Mouse (Mus musculus): ENCODE data around the gene Jmjd1c.

Gene Jmjd1c

DNA sequence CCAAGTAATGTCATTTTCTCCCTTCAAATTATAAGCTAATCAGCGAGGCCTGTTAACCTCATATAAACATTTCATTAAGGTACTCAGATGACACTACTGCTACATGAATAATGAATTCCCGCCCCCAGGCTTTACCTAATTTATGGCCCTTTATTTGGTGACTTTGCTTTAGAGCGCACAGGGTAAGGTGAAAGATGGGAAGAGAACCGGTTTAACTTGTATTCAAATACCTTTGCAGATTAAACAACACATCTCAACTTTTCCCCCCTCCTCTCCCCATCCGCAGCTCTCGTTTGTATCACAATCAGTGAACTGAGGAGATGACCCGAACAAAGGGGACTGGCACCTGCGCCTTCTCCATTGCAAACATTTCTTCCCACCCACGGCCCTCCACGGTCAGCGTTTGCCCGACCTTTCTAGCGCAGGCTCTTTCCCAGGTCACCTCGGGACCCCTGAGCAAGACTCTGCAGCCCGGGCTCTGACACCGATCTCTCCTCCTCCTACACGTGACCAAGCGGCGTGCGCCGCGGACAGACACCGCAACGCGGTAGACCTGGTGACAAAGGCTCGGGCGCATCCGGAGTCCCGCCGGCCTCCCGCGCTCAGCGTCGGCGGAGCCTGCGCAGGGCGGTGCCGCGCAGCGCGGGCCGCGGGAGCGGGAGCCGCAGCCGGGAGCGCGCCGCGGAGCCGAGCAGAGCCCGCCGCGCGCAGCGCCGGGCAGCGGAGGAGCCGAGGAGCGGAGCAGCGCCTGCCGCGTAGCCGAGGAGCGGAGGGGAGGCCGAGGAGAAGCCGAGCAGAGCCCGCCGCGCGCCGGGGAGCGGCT is at the start of gene Jmjd1c:
Gene Jmjd1c (plus strand): TSS at position 328 of the 823 bp plus-strand sequence.
- no peak; the same call in 1 of the 2 replicates for TF ChIP-seq GATA4 (IDR thresholded peaks at IDR 0.05; ENCODE audit: insufficient replicate concordance, low read length)

DNA sequence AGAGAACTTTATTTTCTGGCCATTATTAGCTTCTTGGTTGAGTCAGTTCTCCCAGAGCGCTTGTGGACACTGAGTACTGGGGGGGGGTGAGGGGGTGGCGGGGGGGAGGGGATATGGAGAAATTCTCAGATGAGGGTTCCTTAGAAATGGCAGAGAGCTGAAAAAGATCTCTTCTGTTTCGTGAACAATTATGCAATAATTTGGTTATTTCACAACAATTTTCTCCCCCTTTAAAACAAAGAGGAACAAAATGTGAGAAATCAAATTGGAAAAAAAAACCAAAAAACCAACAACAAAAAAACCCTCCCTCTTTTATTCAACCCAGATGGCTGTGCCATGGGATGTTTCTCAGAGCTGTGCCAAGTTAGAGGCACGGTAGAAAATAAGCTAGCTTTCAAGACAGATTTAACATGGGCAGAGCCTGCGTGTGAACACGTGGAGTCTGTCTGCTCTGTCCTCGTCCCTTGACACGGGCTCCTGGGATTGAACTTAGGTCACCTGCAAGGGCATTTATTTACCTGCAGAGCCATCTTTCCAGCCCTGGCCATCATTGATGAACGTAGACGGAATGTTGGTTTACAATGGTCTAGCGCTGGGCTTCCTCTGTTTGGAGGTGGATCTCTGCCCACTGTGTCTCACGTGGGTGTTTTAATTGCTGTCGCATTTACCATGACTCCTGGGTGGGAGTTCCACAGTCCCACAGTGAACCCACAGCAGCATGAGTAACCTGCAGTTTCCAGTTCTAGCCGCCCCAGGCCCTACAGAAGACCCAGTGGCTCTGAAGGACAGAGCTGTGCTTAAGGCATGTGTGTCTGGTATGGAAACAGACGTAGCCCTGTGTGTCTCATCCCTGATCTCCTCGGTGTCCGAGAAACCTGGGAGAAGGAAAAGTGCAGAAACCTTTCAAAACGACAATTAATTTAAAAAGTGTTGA is 47.9 kb upstream of the Jmjd1c start:
- TF ChIP-seq GATA4 (IDR thresholded peaks at IDR 0.05; ENCODE audit: insufficient replicate concordance, low read length) = no peak

DNA sequence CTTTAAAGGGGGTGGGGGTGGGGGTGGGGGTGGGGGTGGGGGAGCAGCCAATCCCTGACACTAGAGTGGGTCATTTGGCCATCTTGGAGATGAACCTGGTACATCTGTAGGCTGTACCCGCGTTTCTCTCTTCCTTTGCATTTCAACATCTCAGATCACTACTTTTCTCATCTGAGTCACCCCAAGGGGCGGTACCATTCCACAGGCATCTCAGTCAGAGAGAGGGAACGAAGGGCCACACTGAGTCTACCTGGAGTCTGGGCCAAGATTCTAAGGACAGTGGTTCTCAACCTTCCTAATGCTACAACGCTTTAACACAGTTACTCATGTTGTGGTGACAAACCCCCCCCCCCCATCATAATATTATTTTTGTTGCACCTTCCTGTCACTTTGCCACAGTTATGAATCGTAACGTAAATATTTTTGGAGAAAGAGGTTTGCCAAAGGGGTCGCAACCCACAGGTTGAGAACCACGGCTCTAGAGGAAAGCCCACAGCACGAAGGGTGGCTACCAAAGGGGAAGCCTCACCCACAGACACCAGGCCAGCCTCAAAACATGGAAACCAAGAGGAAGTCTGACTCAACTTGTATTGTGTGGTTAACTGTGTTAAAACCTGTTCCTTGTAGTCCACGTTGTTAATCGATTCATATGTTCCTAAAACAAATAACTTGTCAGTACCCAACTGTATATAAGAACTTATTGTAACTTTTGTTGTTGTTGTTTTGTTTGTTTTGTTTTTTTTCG is 46.9 kb upstream of the Jmjd1c start:
- no peak for TF ChIP-seq GATA4 (IDR thresholded peaks at IDR 0.05; ENCODE audit: insufficient replicate concordance, low read length)

DNA sequence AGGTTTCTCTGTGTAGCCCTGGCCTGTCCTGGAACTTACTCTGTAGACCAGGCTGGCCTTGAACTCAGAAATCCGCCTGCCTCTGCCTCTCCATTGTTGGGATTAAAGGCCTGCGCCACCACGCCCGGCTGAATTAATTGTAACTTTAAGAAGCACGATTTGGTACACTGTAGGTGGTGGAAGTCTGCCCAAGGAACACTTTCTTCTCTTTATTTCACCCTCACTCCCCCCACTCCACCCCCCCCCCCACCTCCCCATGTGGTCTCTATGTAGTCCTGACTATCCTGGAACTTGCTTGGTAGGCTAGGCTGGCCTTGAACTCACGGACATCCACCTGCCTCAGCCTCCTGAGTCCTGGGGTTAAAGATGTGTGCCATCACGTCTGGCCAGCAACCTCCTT is 46.3 kb upstream of the Jmjd1c start:
- TF ChIP-seq GATA4 (IDR thresholded peaks at IDR 0.05; ENCODE audit: insufficient replicate concordance, low read length) = no peak

DNA sequence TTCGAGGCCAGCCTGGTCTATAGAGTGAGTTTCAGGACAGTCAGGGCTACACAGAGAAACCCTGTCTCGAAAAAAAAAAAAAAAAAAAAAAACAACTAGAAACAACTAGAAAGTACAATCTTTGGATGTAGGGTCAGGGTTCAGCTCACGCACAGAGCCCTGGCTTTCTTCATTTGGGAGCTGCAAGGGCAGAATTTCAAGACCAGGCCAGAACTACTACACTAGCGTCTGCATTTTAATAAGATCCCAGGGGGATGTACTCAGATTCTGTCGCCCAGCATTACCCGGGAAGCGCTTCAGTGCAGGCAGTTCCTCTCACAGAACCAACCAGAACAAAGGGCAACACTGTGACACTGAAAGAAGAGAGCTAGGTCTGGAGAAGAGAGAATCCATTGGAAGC is 45.2 kb upstream of the Jmjd1c start:
- TF ChIP-seq GATA4 (IDR thresholded peaks at IDR 0.05; ENCODE audit: insufficient replicate concordance, low read length) = no peak

DNA sequence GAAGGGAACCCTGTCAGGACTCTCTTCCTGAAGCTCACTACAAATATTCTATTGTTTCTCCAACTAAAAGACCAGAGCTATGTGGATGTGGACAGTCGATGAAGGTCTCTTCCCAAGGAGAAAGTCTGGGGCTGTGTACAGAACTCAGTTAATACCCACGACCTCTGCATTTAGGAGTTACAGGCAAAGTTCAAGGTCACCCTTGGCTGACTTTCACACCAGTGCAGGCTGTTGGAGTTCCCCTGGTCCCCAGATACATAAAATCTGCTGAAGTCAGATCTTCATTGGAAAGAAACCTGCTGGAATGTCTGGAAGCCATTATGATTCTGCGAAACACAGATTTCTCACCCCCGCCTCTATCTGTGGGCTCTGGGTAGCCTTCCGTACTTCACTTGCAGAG is 44.5 kb upstream of the Jmjd1c start:
- TF ChIP-seq GATA4 (IDR thresholded peaks at IDR 0.05; ENCODE audit: insufficient replicate concordance, low read length) = no peak

DNA sequence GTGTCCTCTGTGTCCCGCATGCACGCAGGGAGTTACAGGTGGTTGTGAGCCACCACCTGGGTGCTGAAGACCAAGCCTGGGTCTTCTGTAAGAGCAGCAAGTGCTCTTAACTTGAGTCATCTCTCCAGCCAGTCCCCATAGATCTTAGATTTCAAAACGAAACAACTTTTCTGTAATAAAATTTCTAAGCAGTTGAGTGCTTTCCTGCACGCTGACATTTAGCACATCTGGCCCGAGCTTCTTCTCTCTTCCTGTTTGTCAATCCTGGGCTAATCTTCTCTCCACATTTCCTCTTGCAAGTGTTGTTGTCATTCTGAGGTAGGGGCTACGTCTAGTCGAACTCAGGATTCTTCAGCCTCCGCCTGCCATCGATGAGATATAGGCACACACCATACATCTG is 43.5 kb upstream of the Jmjd1c start:
- TF ChIP-seq GATA4 (IDR thresholded peaks at IDR 0.05; ENCODE audit: insufficient replicate concordance, low read length) = no peak

DNA sequence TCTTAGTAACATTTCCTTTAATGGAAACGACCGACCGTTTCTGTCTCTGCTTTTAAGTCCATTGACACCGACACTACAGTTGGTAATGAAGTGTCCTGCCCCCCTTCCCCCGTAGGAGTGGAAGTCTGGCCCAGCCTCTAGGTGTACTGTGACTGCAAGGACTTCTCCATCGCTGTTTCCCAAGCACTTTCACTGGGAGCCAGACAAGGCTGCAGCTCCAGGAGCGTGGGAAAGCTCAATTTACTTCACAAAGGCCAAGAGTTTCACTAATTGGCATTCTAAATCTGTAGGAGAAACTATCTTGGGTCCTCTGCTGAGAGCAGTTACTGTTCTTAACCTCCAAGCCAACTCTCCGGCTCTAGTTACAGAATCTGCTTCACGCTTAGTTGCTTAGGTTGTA is 42.5 kb upstream of the Jmjd1c start:
- TF ChIP-seq GATA4 (IDR thresholded peaks at IDR 0.05; ENCODE audit: insufficient replicate concordance, low read length) = no peak

DNA sequence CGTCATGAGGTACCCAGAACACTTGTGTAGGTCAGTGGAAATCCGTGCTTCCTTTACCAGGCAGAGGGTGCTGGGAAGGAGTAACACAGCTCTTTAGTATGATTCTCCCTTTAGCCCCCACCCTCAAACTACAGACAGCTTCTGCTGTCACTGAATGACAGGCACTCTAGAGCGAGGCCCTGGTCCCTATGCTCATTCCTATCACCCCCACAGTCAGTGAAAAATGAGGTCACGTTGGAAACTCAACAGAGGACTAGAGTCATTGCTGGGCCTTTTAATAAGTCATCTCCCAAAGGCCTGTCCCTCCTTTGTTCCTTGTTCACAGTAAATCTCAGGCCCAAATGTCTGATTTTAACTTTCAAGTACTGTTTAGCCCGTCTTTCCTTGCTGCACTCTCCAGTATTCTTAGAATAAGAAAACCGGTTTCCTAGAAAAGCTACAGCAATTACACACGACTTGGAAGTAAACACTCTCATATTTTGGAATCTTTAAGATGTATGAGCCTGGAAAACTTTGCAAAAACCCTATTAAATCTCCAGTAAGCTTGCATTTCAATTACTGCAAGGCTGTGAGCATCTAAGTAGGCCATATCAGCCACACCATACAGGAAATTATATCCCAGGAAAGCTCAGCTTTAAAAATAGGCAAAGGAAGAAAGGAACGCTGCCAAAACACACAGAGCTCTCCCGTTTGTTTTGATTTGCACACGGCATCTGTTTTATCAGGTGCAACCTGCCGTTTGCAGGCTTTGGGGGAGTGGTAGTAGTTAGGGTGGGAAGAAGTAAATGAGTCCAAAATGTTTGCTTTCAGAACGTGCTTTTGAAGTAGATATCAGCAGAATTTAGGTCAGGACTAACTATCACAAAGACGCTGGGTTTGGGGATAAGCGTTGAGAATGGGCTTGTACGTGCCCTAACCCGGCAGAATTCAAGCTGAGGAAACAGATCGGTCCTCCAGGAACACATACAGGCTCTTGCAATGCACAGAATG is 39.8 kb upstream of the Jmjd1c start:
- TF ChIP-seq GATA4 (IDR thresholded peaks at IDR 0.05; ENCODE audit: insufficient replicate concordance, low read length) = no peak; the same call in 1 of the 2 replicates

DNA sequence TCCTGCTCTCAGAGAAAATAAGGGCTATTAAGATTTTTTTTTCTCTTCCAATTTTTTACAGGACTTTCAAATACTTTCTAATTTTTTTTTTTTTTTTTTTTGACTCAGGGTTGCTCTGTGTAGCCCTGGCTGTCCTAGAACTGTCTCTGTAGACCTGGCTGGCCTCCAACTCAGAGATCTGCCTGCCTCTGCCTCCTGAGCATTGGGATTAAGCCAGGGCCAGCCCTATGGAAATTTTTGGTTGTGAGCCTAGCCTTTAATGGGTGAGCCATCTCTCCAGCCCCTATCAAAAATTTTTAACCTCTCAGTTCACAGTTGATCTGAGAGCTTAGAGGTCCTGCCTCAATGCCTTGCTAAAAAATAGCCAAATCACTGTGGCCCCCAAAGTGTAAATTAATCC is 38.7 kb upstream of the Jmjd1c start:
- TF ChIP-seq GATA4 (IDR thresholded peaks at IDR 0.05; ENCODE audit: insufficient replicate concordance, low read length) = no peak

DNA sequence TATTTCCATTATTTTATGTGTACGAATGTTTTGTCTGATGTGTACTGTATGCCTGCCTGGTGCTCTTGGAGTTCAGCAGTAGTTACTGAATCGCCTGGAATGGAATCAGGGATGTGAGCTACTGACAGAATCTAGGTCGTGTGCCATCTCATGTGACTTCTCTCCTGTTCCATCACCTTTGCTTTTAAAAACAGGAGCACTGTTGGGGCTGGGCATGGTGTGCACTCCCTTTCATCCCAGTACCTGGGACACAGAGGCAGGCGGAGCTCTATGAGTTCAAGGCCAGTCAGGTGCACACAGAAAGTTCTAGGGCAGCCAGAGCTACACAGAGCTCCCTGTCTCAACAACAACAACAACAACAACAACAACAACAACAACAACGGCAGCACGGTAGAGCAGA is 38.2 kb upstream of the Jmjd1c start:
- no peak for TF ChIP-seq GATA4 (IDR thresholded peaks at IDR 0.05; ENCODE audit: insufficient replicate concordance, low read length)

DNA sequence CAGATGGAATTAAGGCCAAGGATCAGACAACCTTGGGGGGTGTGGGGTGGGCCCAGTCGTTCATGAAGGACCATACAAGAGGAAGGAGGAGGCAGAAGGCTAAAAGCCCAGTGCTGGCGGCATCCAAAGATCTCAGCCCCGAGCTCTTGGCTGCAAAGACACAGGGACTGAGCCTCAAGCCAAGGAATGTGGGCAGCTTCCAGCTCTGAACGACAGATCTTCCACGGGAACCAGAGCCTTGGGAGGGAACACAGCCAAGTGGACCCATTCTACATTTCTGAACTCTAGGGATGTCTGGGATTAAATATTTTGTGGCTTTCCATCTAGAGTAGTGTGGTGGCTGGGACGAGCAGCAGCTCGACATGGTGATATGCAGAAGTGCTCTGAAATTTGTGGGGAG is 37.6 kb upstream of the Jmjd1c start:
- no peak for TF ChIP-seq GATA4 (IDR thresholded peaks at IDR 0.05; ENCODE audit: insufficient replicate concordance, low read length)

DNA sequence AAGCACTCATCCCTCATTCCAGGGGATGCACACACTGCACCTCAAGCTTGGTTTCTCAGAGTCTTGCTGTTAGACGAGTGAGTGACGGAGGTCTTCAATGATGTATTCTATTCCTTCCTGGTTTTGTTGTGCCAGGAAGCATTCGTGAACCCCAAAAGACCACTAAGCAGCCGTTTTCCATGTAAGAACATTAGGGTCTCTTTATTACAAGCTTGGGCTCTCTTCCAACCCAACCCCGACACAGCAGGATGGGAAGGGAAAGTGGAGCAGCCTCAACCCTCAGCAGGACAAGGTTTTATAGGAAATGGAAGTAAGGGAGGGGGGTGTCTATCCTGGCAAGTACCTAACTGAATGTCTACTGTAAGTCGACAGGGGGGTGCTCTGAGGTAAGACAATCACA is 37.2 kb upstream of the Jmjd1c start:
- no peak for TF ChIP-seq GATA4 (IDR thresholded peaks at IDR 0.05; ENCODE audit: insufficient replicate concordance, low read length)

DNA sequence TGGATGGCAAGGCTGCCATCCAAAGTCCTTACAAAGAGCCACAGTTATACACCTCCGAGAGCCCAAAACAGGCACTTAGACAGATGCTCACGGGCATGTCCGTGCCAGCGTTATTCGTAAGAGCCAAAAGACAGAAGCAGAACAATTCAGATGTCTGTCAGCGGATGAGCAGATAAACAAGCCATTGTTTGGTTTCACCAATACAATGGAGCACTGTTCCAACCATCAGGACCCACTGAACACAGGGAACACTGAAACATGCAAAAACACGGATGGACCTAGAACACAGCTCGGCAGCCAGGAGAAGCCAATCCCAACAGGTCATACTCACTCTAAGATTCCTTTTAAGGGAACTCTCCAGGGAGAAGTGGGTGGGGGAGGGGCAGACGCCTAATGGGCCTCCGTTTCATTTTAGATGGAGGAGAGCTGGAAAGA is 34.5 kb upstream of the Jmjd1c start:
- TF ChIP-seq GATA4 (IDR thresholded peaks at IDR 0.05; ENCODE audit: insufficient replicate concordance, low read length) = no peak
